8 mouse cellular contexts compared by ENCODE assay signal in genomic region chr15:27782383-27783036, GRCm38 (mm10).
DNase-seq lines count a peak whose midpoint lies in the region; ATAC-seq and TF ChIP-seq lines count a peak whose summit lies in the region.

No protein-coding gene starts in this region.

- H3K4me2 ChIP-seq in heart, embryonic 13.5 days: peak overlapping the region; percentile 69
- H3K4me2 ChIP-seq in kidney, embryonic 16.5 days (replicated peaks; ENCODE audit: low read depth, low read length): no peak overlapping the region; the same call in 1 of the 2 replicates
- peak overlapping the region; percentile 21; the same call in 1 of the 2 replicates for H3K4me2 ChIP-seq in midbrain, embryonic 14.5 days (ENCODE audit: low read length)

- no peaks in the 10 kb centered on the region for H3K36me3 ChIP-seq in spleen, adult 2 months (ENCODE audit: control insufficient read depth, insufficient read depth, low read length)
- H3K36me3 ChIP-seq in heart, embryonic 13.5 days: no peaks in the 10 kb centered on the region
- H3K36me3 ChIP-seq in kidney, embryonic 16.5 days (ENCODE audit: insufficient read depth, low read length): no peaks in the 10 kb centered on the region
- no peaks in the 10 kb centered on the region for H3K36me3 ChIP-seq in midbrain, embryonic 14.5 days (ENCODE audit: control insufficient read depth, insufficient read depth, low read length)

- intact Hi-C loops in left cerebral cortex, postnatal 36 days (cut with DNase I): no loop called here
- intact Hi-C loops in left cerebral cortex, postnatal 10 days (cut with DNase I): no loop called here

- peaks cover 19% of the 10 kb centered on the region for H3K4me1 ChIP-seq in spleen, adult 2 months (ENCODE audit: control insufficient read depth, insufficient read depth, insufficient read length)
- H3K4me1 ChIP-seq in heart, embryonic 13.5 days: peaks cover 100% of the 10 kb centered on the region
- H3K4me1 ChIP-seq in kidney, embryonic 16.5 days (ENCODE audit: insufficient read depth, low read length): peaks cover 96% of the 10 kb centered on the region
- peaks cover 88% of the 10 kb centered on the region for H3K4me1 ChIP-seq in midbrain, embryonic 14.5 days (ENCODE audit: control insufficient read depth, insufficient read depth, low read length)

- ATAC-seq in heart, embryonic 13.5 days (ENCODE audit: extremely low read depth, insufficient number of reproducible peaks, low FRiP score, low TSS enrichment): 0 out of 2 replicates have a peak, but pooled peaks have one; percentile 26
- ATAC-seq in kidney, embryonic 16.5 days (ENCODE audit: low FRiP score, low TSS enrichment): peak; percentile 73
- ATAC-seq in midbrain, embryonic 14.5 days (ENCODE audit: low FRiP score, low TSS enrichment): peak; percentile 58

- H3K4me3 ChIP-seq in spleen, adult 2 months (ENCODE audit: extremely low read depth, insufficient read depth, insufficient read length): no peak overlapping the region
- no peak overlapping the region for H3K4me3 ChIP-seq in heart, embryonic 13.5 days
- no peak overlapping the region for H3K4me3 ChIP-seq in kidney, embryonic 16.5 days (ENCODE audit: low read length)
- H3K4me3 ChIP-seq in midbrain, embryonic 14.5 days (replicated peaks; ENCODE audit: low read depth, low read length): no peak overlapping the region

- peak overlapping the region; percentile 37; the same call in 1 of the 2 replicates for H3K9ac ChIP-seq in heart, embryonic 13.5 days
- H3K9ac ChIP-seq in kidney, embryonic 16.5 days (replicated peaks; ENCODE audit: low read length): 0 out of 2 replicates have a peak overlapping the region, but pooled peaks have one; percentile 4
- peak overlapping the region; percentile 12; the same call in 1 of the 2 replicates for H3K9ac ChIP-seq in midbrain, embryonic 14.5 days (replicated peaks; ENCODE audit: low read length)

- H3K9me3 ChIP-seq in heart, embryonic 13.5 days: no peaks in the 10 kb centered on the region
- H3K9me3 ChIP-seq in kidney, embryonic 16.5 days (ENCODE audit: low read length): no peaks in the 10 kb centered on the region
- H3K9me3 ChIP-seq in midbrain, embryonic 14.5 days (ENCODE audit: control insufficient read depth, low read length): no peaks in the 10 kb centered on the region

- H3K27me3 ChIP-seq in spleen, adult 2 months (ENCODE audit: control insufficient read depth, insufficient read depth, low read length): no peaks in the 10 kb centered on the region
- H3K27me3 ChIP-seq in heart, embryonic 13.5 days (replicated peaks): no peaks in the 10 kb centered on the region
- H3K27me3 ChIP-seq in kidney, embryonic 16.5 days (ENCODE audit: insufficient read depth, low read length): no peaks in the 10 kb centered on the region
- H3K27me3 ChIP-seq in midbrain, embryonic 14.5 days (ENCODE audit: control insufficient read depth, insufficient read depth, low read length): no peaks in the 10 kb centered on the region

- WGBS in spleen, adult 2 months: 61% methylated on average over 15 of the region's 15 CpGs
- 24% methylated on average over 15 of the region's 15 CpGs for WGBS in heart, embryonic 13.5 days
- WGBS in kidney, embryonic 16.5 days: 27% methylated on average over 15 of the region's 15 CpGs
- 40% methylated on average over 15 of the region's 15 CpGs for WGBS in midbrain, embryonic 14.5 days

- TF ChIP-seq CTCF in spleen, adult 2 months (IDR thresholded peaks at IDR 0.05; ENCODE audit: extremely low read depth, insufficient read depth, insufficient read length, insufficient replicate concordance): no peak

- no peak for DNase-seq in spleen, adult 2 months (ENCODE audit: low read depth in 1 of 2, low spot score in 2 of 2)
- no peak for DNase-seq in spleen, postnatal 4 days (ENCODE audit: low spot score in 2 of 2)
- DNase-seq in midbrain, embryonic 14.5 days: peak; percentile 80
- no peak for DNase-seq in cerebellum, adult 8-10 months
- no peak for DNase-seq in left cerebral cortex, postnatal 36 days (ENCODE audit: low spot score in 2 of 2)
- DNase-seq in left cerebral cortex, postnatal 10 days (ENCODE audit: extremely low spot score in 1 of 2, low spot score in 2 of 2): no peak

- no peak for TF ChIP-seq POLR2A in spleen, adult 2 months (IDR thresholded peaks at IDR 0.05; ENCODE audit: low read depth, low read length)

- peak overlapping the region; percentile 10; the same call in 1 of the 2 replicates for H3K27ac ChIP-seq in spleen, adult 2 months (ENCODE audit: insufficient read depth, low read length)
- peak overlapping the region; percentile 93 for H3K27ac ChIP-seq in heart, embryonic 13.5 days (replicated peaks)
- peak overlapping the region; percentile 91 for H3K27ac ChIP-seq in kidney, embryonic 16.5 days (ENCODE audit: low read length)
- peak overlapping the region; percentile 89 for H3K27ac ChIP-seq in midbrain, embryonic 14.5 days (replicated peaks; ENCODE audit: low read depth, low read length)

Comparison
In these comparisons a context has a peak if more than half of its experiments do, and no peak if none do; other contexts are left out.
1. H3K27ac ChIP-seq: peak in every context shown above with its lines; median percentile 93 in heart, embryonic 13.5 days; 91 in kidney, embryonic 16.5 days; 89 in midbrain, embryonic 14.5 days; 10 in spleen, adult 2 months.